Mouse (Mus musculus) left cerebral cortex, adult 8-10 months (tissue): ENCODE data around the gene Olfr1446. TPM values are rescaled to one million over a fixed set of nuclear protein-coding genes. Genes with fewer than 3 reads are reported as not detected.

Source experiments
- DNase-seq, 2 experiments: peaks; one replicate each; pipeline ENCODE4 v3.0.0; 2022; ENCODE audit warnings: low spot score in 2 of 2
- total RNA-seq, 4 experiments: library from RNA; stranded (reverse); gene quantifications; 2 replicates each; pipeline ENCODE4 v1.2.4; 2022

Gene Olfr1446
- total RNA-seq, result not detected

- no peak for DNase-seq
Measured at GRCm38 (mm10) chr19:12893424-12893823, at the start of gene Olfr1446. Gene Olfr1446, minus strand, starts transcription at chr19:12893524.

GRCm38 (mm10) chr19:12930540-12930939 lies 37.2 kb upstream of the Olfr1446 start, which contains the start of gene Olfr1449:
Gene Olfr1449, plus strand, starts transcription at chr19:12930840.
- no peak for DNase-seq

- DNase-seq, result no peak
Measured at GRCm38 (mm10) chr19:12924319-12924718, 31.0 kb upstream of the Olfr1446 start, which contains the start of gene Olfr1448. Gene Olfr1448, minus strand, starts transcription at chr19:12924419.

- no peak for DNase-seq
Measured at GRCm38 (mm10) chr19:12903643-12904042, 10.3 kb upstream of the Olfr1446 start, which contains the start of gene Olfr1447. Gene Olfr1447, minus strand, starts transcription at chr19:12903743.

GRCm38 (mm10) chr19:12883555-12883954 lies 9.8 kb downstream of the Olfr1446 start, which contains the start of gene Olfr1445:
Gene Olfr1445, plus strand, starts transcription at chr19:12883855.
- DNase-seq, result no peak

GRCm38 (mm10) chr19:12856983-12857382 lies 36.3 kb downstream of the Olfr1446 start, which contains the start of gene Olfr1444:
Gene Olfr1444, plus strand, starts transcription at chr19:12857283.
- DNase-seq, result no peak

- DNase-seq, result no peak
Measured at GRCm38 (mm10) chr19:12846382-12846781, 46.9 kb downstream of the Olfr1446 start, which contains the start of gene Gm5244. Gene Gm5244, plus strand, starts transcription at chr19:12846682.

GRCm38 (mm10) chr19:12838507-12838906 lies 54.8 kb downstream of the Olfr1446 start:
- no peak for DNase-seq

Other genes with a start within 250 kb of the Olfr1446 start
- not detected for gene Olfr1442, start 223.1 kb downstream of the Olfr1446 start, total RNA-seq
- gene Olfr1443, start 215.4 kb downstream of the Olfr1446 start, total RNA-seq, result not detected
- not detected for gene Keg1, start 197.7 kb downstream of the Olfr1446 start, total RNA-seq
- 1 to 10 TPM; 3.2 to 4.3 (median 3.4) TPM for gene Cntf, start 127.9 kb downstream of the Olfr1446 start, total RNA-seq
- 10 to 100 TPM; 85.2 to 96.0 (median 91.8) TPM for gene Zfp91, start 97.4 kb downstream of the Olfr1446 start, total RNA-seq
- gene Lpxn, start 97.3 kb downstream of the Olfr1446 start, total RNA-seq, result 1 to 10 TPM; 1.5 to 3.8 (median 2.1) TPM
- not detected for gene Gm5244, start 46.8 kb downstream of the Olfr1446 start, total RNA-seq
- not detected for gene Olfr1444, start 36.2 kb downstream of the Olfr1446 start, total RNA-seq
- gene Olfr1445, start 9.7 kb downstream of the Olfr1446 start, total RNA-seq, result not detected
- gene Olfr1447, start 10.2 kb upstream of the Olfr1446 start, total RNA-seq, result not detected
- not detected for gene Olfr1448, start 30.9 kb upstream of the Olfr1446 start, total RNA-seq
- not detected for gene Olfr1449, start 37.3 kb upstream of the Olfr1446 start, total RNA-seq
- gene Olfr1450, start 56.7 kb upstream of the Olfr1446 start, total RNA-seq, result not detected
- not detected for gene Olfr1451, start 101.5 kb upstream of the Olfr1446 start, total RNA-seq
- not detected for gene Olfr1453, start 134.8 kb upstream of the Olfr1446 start, total RNA-seq
- gene Olfr1454, start 167.1 kb upstream of the Olfr1446 start, total RNA-seq, result not detected
- not detected for gene Olfr1457, start 204.4 kb upstream of the Olfr1446 start, total RNA-seq
- gene Olfr1458, start 213.3 kb upstream of the Olfr1446 start, total RNA-seq, result not detected